Mouse (Mus musculus) monocyte, adult 59 days (primary cell): Measurements from ENCODE around the gene Rnf113a2. TPM values are rescaled to one million over a fixed set of nuclear protein-coding genes. Genes with fewer than 3 reads are reported as not detected.

Experiments
- total RNA-seq, 2 experiments: library from RNA; stranded (reverse); gene quantifications; one replicate each; pipeline ENCODE4 v1.2.4; 2023

The Rnf113a2 gene
- 10 to 100 TPM; 27.7 to 29.6 TPM for total RNA-seq

GRCm38 (mm10) chr12:84416834-84417604 is at the start of gene Rnf113a2:
Gene Rnf113a2, plus strand, starts transcription at chr12:84417196.

GRCm38 (mm10) chr12:84408819-84409507 is 8.0 kb upstream of the Rnf113a2 start, which contains the start of the genes Entpd5 and Bbof1:
Gene Entpd5, minus strand, starts transcription at chr12:84409029.
Gene Bbof1, plus strand, starts transcription at chr12:84409071.

GRCm38 (mm10) chr12:84450718-84451646 is 34.0 kb downstream of the Rnf113a2 start, which contains the start of the genes Aldh6a1 and Lin52:
Gene Aldh6a1, minus strand, starts transcription at chr12:84451004.
Gene Lin52, plus strand, starts transcription at chr12:84451422.

Other genes with a start within 250 kb of the Rnf113a2 start
- gene Elmsan1, start 198.3 kb upstream of the Rnf113a2 start, total RNA-seq, result 100 to 1,000 TPM in 1 of 2 experiments, 10 to 100 TPM in 1; 93.3 to 105 TPM
- gene Ptgr2, start 132.0 kb upstream of the Rnf113a2 start, total RNA-seq, result 10 to 100 TPM; 18.1 to 18.3 TPM
- 10 to 100 TPM; 30.7 to 34.7 TPM for gene Zfp410, start 100.3 kb upstream of the Rnf113a2 start, total RNA-seq
- gene Coq6, start 55.5 kb upstream of the Rnf113a2 start, total RNA-seq, result 1 to 10 TPM; 9.4 TPM
- 1 to 10 TPM in 1 of 2 experiments, under 1 TPM in 1; 0.49 to 1.1 TPM for gene Fam161b, start 55.4 kb upstream of the Rnf113a2 start, total RNA-seq
- gene Entpd5, start 8.2 kb upstream of the Rnf113a2 start, total RNA-seq, result 1 to 10 TPM; 5.5 to 5.7 TPM
- gene Bbof1, start 8.1 kb upstream of the Rnf113a2 start, total RNA-seq, result under 1 TPM in 1 of 2 experiments, not detected in 1; 0.26 TPM
- 1 to 10 TPM; 6.7 TPM for gene Aldh6a1, start 33.8 kb downstream of the Rnf113a2 start, total RNA-seq
- gene Lin52, start 34.2 kb downstream of the Rnf113a2 start, total RNA-seq, result 10 to 100 TPM in 1 of 2 experiments, 1 to 10 TPM in 1; 8.3 to 10.5 TPM
- not detected for gene Vsx2, start 152.6 kb downstream of the Rnf113a2 start, total RNA-seq
- gene Abcd4, start 200.2 kb downstream of the Rnf113a2 start, total RNA-seq, result 10 to 100 TPM; 12.7 to 12.8 TPM
- not detected for gene Vrtn, start 223.8 kb downstream of the Rnf113a2 start, total RNA-seq